Mouse (Mus musculus): Measurements from ENCODE around the gene Zbtb7a.

Gene Zbtb7a

DNA sequence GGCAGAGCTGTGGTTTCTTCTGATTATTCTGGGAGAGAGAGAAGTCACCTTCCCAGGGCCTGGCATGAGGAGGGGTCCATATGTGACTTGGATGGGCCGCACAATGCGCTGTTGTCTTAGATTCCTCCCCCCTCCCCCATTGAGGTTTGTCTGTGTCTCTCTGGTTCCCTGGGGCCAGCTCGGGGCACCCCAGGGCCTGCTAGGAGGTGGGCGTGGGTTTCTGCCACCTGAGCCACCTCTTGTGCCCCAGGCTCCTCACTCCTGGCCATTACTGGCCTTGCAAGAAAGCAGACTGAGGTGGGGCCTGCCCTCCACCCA, 4.5 kb downstream of the Zbtb7a start:
- no peak for DNase-seq (ENCODE audit: low read depth)

GRCm38 (mm10) chr10:81140005-81140404, 5.0 kb downstream of the Zbtb7a start:
- no peak for DNase-seq (ENCODE audit: low read depth)

- peak; percentile 51 for DNase-seq (ENCODE audit: low read depth)
These were observed 5.9 kb downstream of the Zbtb7a start for GRCm38 (mm10) chr10:81140717-81141454.

DNA sequence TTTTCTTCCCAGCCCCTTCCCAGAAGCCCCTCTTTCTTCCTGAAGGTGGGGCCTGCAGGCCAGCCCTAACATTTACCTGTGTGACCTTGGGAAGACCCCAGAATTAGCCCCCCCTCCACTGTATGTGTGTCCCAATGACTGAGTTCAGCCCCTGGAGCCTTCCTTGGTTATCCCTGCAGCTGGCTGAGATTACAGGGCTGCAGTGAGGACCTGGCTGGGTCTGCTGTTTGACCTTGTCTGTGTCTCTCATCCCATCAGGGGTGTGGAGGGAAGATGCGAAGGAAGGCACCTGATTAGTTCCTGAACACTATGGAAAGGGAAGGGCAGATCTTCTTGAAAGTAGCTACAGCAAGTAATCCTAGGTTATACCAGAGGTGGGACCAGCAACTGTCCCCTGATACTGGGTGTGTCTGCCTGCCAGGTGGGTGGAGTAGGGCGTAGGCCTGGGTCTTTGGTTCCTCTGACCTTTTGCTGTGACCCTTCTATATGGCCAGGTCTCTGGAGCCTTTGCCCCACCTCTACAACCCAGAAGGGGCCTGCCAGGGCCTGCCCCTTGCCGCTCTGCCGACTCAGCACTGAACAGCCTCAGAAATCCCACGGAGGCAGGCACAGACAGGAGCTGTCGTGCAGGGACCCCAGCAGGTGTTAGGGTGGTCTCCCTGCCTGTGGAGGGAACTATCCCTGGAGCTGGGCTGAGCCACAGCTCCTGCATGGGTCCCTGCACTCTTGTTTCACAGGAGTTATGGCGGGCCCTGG, 6.6 kb downstream of the Zbtb7a start:
- no peak for DNase-seq (ENCODE audit: low read depth)

- no peak for DNase-seq (ENCODE audit: low read depth)
These were observed 7.5 kb downstream of the Zbtb7a start for GRCm38 (mm10) chr10:81142551-81142981.

DNA sequence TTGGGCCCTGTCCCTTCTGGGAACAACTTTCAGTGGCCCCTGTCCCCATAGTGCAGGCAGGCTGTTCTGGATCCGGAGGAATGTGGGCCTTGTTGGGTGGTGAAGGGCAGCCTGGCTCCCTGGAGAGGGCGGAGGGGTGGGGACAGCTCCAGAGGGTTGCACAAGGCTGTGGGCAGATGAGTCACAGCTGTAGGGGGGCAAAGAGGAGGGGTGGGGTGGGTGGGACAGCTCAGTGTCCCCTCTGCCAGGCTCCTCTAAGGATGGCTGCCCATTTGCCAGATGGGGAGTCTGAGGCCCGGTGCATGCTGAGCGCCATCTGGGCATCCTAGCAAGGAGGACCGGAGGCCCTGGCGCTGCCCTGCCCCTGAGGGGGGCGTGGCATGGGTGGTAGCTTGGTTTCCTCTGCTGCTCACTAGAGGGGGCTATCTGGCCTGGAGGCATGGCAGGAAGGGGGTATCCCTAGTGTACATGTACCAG, 8.2 kb downstream of the Zbtb7a start:
- no peak for DNase-seq (ENCODE audit: low read depth)

DNA sequence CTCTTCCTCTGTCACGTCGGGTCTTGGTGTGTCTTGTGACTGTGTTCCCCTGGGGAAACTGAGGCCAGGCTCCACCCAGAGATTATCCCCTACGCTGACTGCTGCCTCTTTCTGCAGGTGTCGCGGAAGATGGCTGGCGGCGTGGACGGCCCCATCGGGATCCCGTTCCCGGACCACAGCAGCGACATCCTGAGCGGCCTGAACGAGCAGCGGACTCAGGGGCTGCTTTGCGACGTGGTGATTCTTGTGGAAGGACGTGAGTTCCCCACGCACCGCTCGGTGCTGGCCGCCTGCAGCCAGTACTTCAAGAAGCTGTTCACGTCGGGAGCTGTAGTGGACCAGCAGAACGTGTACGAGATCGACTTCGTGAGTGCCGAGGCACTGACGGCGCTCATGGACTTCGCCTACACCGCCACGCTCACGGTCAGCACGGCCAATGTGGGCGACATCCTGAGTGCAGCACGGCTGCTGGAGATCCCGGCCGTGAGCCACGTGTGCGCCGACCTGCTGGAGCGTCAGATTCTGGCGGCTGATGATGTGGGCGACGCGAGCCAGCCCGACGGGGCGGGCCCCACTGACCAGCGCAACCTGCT, 8.9 kb downstream of the Zbtb7a start:
- no peak for DNase-seq (ENCODE audit: low read depth)

DNA sequence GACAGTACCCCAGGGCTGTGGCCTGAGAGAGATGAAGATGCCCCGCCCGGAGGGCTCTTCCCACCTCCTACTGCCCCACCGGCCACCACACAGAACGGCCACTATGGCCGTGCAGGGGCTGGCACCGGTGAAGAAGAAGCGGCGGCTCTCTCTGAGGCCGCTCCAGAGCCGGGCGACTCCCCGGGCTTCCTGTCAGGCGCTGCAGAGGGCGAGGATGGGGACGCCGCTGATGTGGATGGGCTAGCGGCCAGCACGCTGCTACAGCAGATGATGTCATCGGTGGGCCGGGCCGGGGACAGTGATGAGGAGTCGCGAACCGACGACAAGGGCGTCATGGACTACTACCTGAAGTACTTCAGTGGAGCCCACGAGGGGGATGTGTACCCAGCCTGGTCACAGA, 9.6 kb downstream of the Zbtb7a start:
- DNase-seq (ENCODE audit: low read depth), result no peak

- DNase-seq (ENCODE audit: low read depth), result no peak
These were observed 10.3 kb downstream of the Zbtb7a start for GRCm38 (mm10) chr10:81145307-81145706.

- DNase-seq (ENCODE audit: low read depth), result no peak
These were observed 10.8 kb downstream of the Zbtb7a start for GRCm38 (mm10) chr10:81145778-81146177.

DNA sequence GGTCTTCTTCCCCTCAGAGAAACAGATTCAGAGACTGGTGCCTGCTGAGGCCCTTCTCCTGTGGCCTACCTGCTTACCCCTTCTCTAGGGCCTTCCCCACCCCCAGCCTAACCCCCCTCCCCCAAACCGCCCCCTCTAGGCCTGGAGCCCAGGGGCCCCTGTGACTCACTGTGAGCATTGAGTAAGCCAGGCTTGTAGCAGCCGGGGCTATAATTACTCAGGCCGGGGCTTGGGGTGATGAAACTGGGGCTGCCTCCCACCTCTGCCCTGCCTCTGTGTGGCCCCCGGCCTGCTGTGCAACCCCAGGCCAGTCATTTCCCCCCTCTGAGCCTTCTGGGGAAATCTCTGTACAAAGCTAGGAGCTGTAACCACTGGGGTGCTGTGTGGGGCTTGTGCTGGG, 11.3 kb downstream of the Zbtb7a start:
- DNase-seq (ENCODE audit: low read depth), result no peak

DNA sequence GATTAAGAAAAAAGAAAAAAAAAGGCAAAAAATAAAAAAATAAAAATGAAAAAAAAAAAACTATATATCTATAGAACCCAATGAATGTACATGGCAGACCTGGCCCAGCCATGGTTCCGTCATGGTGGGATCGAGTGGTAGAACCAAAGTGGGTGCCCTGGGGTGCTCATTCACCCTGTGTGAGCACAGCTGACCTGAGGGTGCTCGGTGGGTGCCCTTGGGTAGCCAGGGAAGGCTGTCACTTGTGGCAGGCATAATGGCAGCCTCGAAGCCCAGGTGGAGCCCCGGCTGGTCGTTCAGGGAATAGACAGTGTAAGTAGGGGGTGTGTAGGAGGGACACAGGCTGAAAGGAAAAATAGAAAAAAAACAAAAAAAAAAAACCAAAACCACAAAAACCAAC, 16.2 kb downstream of the Zbtb7a start:
- DNase-seq (ENCODE audit: low read depth), result no peak

DNA sequence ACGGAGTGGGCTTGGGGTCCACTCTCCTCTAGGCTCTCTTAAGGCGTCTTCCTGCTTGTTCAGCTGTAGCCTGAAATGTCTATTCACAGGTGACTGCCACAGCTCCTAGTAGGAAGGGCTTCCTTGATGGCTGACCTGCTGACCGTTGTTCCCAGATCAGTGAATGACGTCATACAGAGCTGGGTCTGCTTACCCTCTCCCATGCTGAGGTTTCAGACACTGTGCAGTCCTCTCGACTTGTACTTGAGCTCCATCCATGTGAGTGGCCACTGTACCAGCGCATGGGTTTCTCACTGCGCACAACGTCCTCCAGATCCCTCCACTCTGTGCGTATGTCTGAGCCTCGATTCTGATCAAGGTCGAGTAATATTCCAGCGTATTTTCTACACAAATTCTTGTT, 17.6 kb downstream of the Zbtb7a start:
- no peak for DNase-seq (ENCODE audit: low read depth)

DNA sequence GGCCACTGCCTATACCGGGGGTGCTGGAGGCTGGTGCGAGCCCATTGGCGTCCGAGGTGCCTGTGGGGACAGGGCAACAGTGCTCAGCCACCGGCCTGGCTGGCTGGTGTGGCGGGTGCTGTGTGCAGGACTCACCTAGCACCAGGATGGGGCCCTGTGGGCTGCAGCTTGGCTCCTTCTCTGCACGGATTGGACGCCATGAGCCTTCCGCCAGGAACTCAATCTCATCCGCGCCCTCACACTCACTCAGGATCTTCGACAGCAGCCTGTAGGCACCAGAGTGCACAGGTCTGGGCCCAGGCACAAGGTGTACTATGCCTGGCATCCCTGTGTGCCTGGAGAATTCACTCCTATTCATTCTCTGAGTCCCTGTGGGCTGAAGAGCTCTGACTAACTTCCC, 19.3 kb downstream of the Zbtb7a start:
- DNase-seq (ENCODE audit: low read depth), result no peak

DNA sequence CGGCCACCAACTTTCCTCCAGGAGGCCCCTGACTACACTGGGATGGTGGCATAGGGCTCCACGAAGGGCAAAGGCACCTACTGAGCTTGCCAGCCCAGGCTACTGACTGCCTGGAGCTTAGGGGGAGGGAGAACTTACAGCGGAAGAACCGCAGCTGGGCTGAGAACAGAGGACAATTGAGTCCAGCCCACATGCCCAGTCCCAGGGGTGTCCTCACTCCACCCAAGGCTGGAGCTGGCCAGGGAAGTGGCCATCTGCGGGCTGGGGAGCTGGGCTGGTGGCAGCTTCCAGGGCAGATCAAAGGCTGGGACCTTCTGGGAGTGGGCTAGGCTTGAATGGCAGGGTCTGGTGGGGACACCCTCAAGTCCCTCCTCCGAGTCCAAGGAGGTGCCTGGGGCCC, 19.7 kb downstream of the Zbtb7a start:
- DNase-seq (ENCODE audit: low read depth), result no peak

DNA sequence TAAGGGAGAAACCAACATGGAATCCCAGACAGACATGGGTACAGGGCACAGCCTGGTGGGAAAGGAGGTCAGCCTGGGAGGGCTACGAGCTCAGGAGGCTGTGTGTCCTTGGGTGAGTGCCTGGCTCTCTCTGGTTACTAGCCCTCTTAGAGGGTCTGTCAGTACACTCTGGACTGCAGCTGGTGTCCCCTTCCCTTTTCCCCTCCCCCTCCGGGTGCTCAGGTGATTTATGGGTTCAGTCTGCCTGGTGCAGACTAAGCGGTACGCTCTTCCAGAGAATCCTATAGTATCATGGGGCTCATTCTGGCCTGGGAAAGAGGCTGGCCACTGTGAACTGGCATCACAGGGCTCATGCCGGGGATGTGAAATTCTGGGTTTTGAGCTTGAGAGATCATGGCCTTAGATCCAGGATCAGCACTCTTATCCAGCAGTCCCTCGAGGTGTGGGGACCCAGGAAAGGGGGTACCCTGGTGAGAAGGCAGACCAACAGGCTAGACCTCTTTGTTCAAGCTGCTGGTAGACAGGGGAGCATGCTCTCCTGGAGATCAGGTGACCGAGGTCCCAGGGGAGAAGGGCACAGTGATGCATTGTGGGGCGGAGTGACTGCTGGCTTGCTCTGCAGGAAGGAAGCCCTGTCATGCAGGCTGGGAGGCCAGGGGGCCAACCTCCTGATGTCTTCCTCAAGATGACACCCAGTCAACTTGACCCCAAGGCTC, 26.7 kb downstream of the Zbtb7a start:
- DNase-seq (ENCODE audit: low read depth), result no peak

- DNase-seq (ENCODE audit: low read depth), result no peak
These were observed 27.3 kb downstream of the Zbtb7a start for GRCm38 (mm10) chr10:81162318-81162652.

DNA sequence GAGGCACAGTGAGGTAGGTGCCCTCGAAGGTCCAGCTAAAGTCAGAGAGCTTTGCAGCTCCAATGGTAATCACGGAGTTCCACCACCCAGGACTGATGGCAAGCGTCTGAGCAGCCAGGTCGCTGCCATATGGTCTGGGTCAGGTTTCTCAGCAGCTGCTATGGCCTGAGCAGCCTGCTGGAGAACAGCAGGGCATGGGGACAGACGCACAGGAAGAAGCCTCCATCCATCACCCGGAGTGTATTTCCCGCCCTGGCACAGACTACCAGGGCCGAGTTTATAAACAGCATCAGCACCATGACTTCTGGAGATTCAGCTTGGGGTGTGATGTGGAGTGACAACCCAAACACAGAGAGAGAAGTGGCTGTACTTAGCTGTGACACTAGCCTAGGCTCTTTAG, 30.1 kb downstream of the Zbtb7a start:
- DNase-seq (ENCODE audit: low read depth), result no peak

GRCm38 (mm10) chr10:81167200-81168086, 32.4 kb downstream of the Zbtb7a start, which contains the start of gene Pias4:
TSS of gene Pias4 (minus strand) at chr10:81167923.
- DNase-seq (ENCODE audit: low read depth), result peak; percentile 100

GRCm38 (mm10) chr10:81168087-81168431, 33.0 kb downstream of the Zbtb7a start:
- DNase-seq (ENCODE audit: low read depth), result no peak

GRCm38 (mm10) chr10:81168521-81169244, 33.7 kb downstream of the Zbtb7a start:
- DNase-seq (ENCODE audit: low read depth), result peak; percentile 87

All from naive thymus-derived CD4-positive, alpha-beta T cell, adult 2 months (primary cell).